Mouse (Mus musculus): ENCODE measurements at regions not wholly inside any gene's neighbourhood (a gene's known extent, or its start where the extent isn't known, plus 50 kb on each side); places are given as distances from the start of the nearest gene placed in this dataset.

DNA sequence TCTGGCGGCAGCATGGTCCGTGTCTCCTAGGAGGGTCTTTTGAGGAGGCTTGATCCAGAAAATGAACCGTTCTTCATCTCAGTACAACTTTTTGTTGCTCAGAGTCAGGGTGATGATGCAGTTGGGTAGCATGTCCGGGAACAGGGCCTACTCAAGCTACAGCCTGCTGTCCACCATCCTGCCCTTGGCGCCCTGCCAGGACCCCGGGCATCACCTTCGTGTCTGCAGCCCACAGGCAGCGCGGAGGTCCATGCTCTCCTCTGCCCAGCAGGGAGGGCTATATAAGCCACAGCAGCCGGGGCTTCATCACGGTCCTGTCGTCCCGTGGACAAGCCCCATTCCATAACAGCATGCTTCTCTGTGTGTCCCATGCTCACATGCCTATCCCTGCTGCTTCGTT is 107.1 kb upstream of the Klf3 start:
- no peak for TF ChIP-seq CTCF (IDR thresholded peaks at IDR 0.05; ENCODE audit: borderline replicate concordance, control insufficient read depth, extremely low read depth, insufficient read depth, low read length, poor library complexity)
- TF ChIP-seq POLR2A (IDR thresholded peaks at IDR 0.05; ENCODE audit: control insufficient read depth, extremely low read depth, insufficient read depth, low read length, poor library complexity): no peak

Measured in thymus, adult 2 months (tissue).